Mouse (Mus musculus) midbrain, embryonic 11.5 days (tissue): ENCODE measurements at regions not wholly inside any gene's neighbourhood (a gene's known extent, or its start where the extent isn't known, plus 50 kb on each side); places are given as distances from the start of the nearest gene placed in this dataset.
A peak's percentile ranks its signal among the peaks of the same experiment; 100 is the strongest.

Source experiments
- ATAC-seq: fragments of 200-750 bp; cut with Nextera tagmentation; 2 replicates; pipeline ENCODE4 v1.8.0; 2017; ENCODE audit warnings: moderate TSS enrichment, moderate library complexity; ENCODE audit not compliant: low FRiP score
- DNase-seq: peaks from one replicate; pipeline ENCODE4 v3.0.0; 2015; ENCODE audit warnings: low spot score; ENCODE audit errors: missing footprints
- H3K27ac ChIP-seq: fragments of 300-500 bp; sonication (generic); 2 replicates; pipeline ENCODE4 v1.5.1; 2014; ENCODE audit warnings: low read depth, low read length
- H3K27me3 ChIP-seq: fragments of 300-500 bp; sonication (generic); 2 replicates; pipeline ENCODE4 v1.6.1; 2014; ENCODE audit warnings: mild to moderate bottlenecking, low read length, moderate library complexity, mixed read lengths; ENCODE audit not compliant: control insufficient read depth, insufficient read depth
- H3K36me3 ChIP-seq: fragments of 300-500 bp; sonication (generic); 2 replicates; pipeline ENCODE4 v1.6.1; 2014; ENCODE audit warnings: mild to moderate bottlenecking, low read length, moderate library complexity, mixed read lengths; ENCODE audit not compliant: control insufficient read depth, insufficient read depth
- H3K4me1 ChIP-seq: fragments of 300-500 bp; sonication (generic); 2 replicates; pipeline ENCODE4 v1.6.1; 2014; ENCODE audit warnings: low read length; ENCODE audit not compliant: control insufficient read depth, insufficient read depth
- H3K4me2 ChIP-seq: fragments of 300-500 bp; sonication (generic); 2 replicates; pipeline ENCODE4 v1.6.1; 2014; ENCODE audit warnings: mild to moderate bottlenecking, moderate library complexity
- H3K4me3 ChIP-seq: fragments of 300-500 bp; sonication (generic); 2 replicates; pipeline ENCODE4 v1.5.1; 2014; ENCODE audit warnings: low read depth, low read length
- H3K9ac ChIP-seq: fragments of 300-500 bp; sonication (generic); 2 replicates; pipeline ENCODE4 v1.6.1; 2014; ENCODE audit warnings: low read length
- H3K9me3 ChIP-seq: fragments of 300-500 bp; sonication (generic); 2 replicates; pipeline ENCODE4 v1.6.1; 2016; ENCODE audit warnings: low read length; ENCODE audit not compliant: control insufficient read depth
- WGBS: fragments of 180-500 bp; shearing (Covaris S2); extraction: QIAGEN DNeasy Blood & Tissue Kit; methylation state at CpG from one replicate; pipeline ENCODE4 v1.1.7; 2014; 5-methylcytosine and 5-hydroxymethylcytosine counted together

GRCm38 (mm10) chrX:115359111-115359510, 451.7 kb downstream of the Ube2dnl2 start:
- H3K4me3 ChIP-seq: no peak overlapping the region
- no peaks in the 10 kb centered on the region for H3K27me3 ChIP-seq
- H3K27ac ChIP-seq: no peak overlapping the region
- no peaks in the 10 kb centered on the region for H3K4me1 ChIP-seq
- H3K36me3 ChIP-seq: no peaks in the 10 kb centered on the region
- ATAC-seq: no peak
- 74% methylated on average over 4 of the region's 4 CpGs for WGBS
- no peak overlapping the region for H3K9ac ChIP-seq
- DNase-seq: no peak
- no peaks in the 10 kb centered on the region for H3K9me3 ChIP-seq
- H3K4me2 ChIP-seq: no peak overlapping the region

- DNase-seq (peak; percentile 82), ATAC-seq (no peak)
- no peaks in the 10 kb centered on the region for H3K4me1 ChIP-seq
- H3K9ac ChIP-seq: no peak overlapping the region
- H3K9me3 ChIP-seq: no peaks in the 10 kb centered on the region
- H3K27ac ChIP-seq: no peak overlapping the region
- no peak overlapping the region for H3K4me2 ChIP-seq
- no peaks in the 10 kb centered on the region for H3K36me3 ChIP-seq
- no peak overlapping the region for H3K4me3 ChIP-seq
- 60% methylated on average over 3 of the region's 3 CpGs for WGBS
- no peaks in the 10 kb centered on the region for H3K27me3 ChIP-seq
These were observed 489.0 kb downstream of the Ube2dnl2 start for GRCm38 (mm10) chrX:115396373-115396772.
